Mouse (Mus musculus): ENCODE results near the gene Zfp277.

Zfp277 gene

DNA sequence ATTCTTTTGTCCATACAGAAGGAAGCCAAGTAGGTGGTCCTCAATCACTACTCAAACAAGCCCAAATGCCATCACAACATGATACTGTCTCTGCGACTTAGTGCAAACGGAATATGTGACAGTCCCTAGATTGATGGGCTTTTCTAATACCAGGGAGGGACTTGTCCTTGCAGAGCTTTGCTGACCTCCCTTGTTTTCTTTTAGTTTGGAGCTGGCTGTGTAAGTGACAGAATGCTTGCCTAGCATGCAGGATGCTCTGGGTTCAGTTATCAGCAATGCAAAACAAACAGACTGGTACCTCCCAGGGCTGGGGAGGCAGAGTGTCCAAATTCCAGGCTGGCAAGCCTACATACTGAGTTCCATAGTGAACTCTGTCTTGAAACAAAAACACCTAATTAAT, 7.7 kb downstream of the Zfp277 start:
- no peak for DNase-seq (ENCODE audit: low spot score)

DNA sequence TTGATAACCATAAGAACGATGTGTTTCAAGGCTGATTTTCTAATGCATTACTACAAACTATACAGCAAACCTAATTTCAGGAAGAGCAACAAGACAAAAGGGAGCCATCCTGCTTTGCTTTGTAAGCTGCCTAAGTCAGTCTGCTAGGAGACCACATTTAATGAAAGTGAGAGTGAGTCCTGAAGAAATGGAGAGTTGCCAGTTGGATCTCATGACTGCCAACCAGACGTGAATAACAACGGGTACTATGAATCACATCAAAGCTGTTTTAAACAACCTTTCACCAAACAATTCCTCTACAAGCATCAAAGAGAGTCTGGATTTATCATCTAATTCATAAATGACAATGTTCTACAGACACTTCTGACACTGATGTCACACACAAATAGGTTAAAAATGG, 11.6 kb downstream of the Zfp277 start:
- DNase-seq (ENCODE audit: low spot score): no peak

DNA sequence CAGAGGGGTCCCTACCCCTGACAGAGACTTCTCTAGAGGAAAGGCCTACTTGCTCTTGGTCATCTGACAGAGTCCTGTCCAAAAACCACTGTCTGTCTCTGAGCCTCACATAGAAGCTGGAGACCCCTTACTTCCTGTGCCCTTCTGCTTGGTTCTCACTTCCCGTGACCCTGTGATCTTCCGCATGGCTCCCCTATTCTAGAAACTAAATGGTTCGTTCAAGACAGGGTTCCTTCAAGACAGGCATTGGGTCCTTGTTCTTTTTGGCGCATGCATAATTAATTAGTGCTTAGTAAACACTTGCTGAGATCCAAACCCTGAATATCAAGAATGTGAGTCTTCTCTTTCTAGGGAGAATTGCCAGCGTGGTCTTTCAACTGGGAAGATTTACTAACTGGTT, 14.6 kb downstream of the Zfp277 start:
- no peak for DNase-seq (ENCODE audit: low spot score)

DNA sequence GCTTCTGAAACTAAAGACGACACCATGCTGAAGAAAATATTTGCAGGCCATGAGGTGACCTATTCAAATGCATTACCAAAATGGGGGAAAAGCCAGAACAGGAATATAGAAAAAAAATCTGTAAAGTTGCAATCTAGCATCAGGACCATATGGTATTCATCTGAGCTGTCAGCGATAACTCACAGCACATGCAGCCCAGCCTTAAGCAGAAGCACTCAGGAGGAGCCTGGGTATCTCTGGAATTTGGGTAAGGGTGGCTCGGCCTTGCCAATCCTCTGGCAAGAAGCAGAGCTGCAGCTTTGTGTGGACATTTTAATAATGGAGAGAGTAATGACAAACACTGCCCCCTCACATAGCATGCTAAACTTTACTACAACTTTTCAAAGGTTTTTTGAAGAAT, 15.7 kb downstream of the Zfp277 start:
- no peak for DNase-seq (ENCODE audit: low spot score)

DNA sequence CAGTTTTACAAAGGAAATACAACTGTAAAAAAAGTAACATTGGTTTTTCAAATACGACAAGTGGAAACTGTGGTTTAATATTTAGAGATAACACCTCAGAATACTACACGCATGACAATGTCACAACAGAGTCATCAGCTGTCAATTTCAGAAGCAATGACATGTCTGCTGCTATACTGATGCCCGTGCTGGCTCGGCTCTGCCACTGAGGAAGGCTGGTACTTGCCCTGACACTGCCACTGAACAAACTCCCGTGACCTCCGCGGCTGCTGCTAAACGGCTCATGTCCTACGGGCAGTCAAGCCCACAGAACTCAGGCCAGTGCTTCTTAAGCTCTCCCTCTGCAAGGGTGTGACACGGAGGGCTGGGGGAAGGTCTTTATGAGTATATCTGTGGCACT, 18.1 kb downstream of the Zfp277 start:
- no peak for DNase-seq (ENCODE audit: low spot score)

DNA sequence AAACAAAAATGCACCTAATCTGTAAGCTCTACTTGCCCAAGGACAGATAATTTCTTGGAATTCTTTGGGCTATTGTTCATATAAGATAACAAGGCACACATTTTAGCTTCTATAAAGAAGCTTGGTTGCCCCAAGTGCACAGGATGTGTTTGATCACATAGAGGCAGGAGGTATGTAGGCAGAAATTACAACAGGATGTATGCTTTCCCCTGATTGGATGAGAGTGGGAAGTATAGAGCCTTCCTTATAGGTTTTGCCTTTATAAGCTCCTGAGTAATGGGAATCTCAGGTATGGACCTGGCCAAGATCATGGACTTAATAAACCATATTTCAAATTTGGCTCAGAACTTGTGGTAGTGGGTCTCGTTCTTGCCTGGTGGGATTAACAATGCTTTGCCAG, 20.7 kb downstream of the Zfp277 start:
- no peak for DNase-seq (ENCODE audit: low spot score)

DNA sequence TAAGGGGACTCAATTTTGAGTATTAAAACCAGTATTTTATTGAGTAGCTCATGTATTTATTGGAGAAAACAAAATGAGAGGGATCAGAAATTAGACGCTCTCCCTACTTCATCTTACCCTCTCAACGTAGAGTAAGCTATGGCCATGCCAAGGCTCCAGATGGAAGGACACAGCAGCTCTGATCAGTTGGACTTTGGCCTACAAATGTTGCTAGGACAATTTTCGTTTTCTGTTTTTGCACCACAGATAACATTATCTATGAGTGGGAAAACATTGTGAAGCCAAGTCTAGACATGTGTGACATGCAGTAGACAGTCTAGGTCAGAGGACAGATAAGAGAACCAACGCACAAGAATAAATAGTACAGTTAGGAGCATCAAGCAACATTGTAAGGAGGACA, 28.4 kb downstream of the Zfp277 start:
- no peak for DNase-seq (ENCODE audit: low spot score)

DNA sequence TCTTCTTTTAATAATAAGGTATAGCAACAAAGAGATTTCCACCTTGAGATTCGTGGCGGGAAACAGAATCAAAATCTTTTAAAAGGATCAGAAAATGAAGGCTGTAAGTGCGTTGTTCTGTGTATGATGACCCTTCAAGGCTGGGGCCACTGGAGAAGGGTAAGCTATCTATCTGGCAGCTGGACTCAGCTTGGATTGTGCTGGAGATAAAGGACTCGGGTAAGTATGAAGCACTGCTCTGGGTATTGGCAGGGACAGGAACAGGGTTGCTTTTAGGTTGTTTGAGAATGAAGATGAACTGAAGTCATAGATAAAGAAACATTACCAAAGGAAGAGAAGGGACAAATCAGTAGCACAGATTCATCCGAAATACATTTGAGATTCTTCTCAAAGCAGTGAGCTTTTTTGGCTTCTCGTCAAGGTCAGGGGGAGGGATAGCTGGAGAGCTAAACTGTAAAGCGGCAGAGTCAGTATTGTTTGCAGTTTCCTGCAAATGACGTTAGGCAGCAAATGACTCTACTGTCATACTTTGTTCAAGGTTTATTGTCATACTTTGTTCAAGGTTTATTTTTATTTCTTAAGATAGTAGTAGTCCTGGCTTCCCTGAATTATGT, 30.3 kb downstream of the Zfp277 start:
- no peak for DNase-seq (ENCODE audit: low spot score)

DNA sequence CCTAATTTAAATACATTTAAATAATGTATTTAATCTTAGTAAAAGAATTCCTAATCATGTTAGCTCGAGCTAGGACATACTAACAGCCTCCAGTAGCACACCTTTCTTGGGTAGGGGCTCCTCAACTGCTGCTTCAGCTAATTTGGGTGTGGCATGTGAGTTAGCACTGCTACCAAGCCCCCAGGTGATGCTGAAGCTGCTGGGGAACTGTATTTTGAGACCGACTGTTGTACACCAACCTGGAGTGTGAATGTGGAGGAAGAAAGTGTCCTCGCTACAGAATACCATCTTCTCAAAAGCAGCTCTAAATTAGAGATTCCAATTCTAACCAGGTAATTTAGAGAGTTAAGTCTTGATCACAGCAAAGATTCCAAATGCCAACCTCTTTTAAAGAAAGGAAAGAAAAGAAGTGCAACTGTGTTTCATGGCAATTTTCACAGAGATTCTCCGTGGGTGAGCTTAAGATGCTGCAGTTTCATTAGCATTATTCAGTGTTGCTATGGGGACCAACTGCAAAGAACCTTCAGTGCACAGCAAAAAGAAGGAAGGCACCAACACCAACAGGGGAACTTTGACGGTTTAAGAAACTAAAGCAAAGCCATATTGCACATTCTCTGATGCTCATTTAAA, 30.9 kb downstream of the Zfp277 start:
- no peak for DNase-seq (ENCODE audit: low spot score)

DNA sequence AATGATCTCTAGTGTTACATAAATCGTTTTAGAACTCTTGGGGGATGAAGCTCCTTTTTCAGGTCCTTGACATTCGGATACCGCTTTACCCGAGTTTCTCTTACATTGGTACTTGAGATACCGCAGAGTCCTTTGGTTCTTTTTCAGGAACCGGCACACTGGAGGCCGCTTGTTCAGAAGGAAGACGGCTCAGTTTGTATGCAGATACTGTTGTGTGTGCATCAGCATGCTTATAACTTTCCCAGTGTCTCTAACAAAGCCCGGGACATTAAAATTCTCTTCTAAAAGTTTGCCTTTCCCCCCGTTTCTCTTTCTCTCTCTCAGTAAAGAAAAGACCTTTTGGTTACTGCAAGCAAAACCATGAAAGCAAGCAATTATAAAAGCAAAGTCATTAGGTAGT, 45.9 kb downstream of the Zfp277 start:
- DNase-seq (ENCODE audit: low spot score): no peak

DNA sequence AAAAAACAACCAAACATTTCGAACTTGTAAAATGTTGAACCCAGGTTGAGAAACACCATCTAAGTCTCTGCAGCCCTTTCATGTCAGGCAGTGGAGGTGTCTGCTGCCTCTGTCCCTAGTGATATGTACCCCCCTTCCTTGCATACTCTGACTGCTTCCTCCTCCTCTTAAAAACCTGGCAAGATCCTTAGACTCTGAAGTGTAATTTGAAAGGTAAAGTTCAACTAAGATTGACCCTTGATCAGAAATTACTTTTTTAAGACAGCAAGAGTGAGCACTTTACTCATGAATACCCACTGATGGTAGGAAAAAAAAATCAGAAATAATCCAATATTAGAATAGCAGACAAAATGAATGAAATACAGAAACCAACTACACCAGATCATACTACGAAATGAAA, 46.3 kb downstream of the Zfp277 start:
- no peak for DNase-seq (ENCODE audit: low spot score)

DNA sequence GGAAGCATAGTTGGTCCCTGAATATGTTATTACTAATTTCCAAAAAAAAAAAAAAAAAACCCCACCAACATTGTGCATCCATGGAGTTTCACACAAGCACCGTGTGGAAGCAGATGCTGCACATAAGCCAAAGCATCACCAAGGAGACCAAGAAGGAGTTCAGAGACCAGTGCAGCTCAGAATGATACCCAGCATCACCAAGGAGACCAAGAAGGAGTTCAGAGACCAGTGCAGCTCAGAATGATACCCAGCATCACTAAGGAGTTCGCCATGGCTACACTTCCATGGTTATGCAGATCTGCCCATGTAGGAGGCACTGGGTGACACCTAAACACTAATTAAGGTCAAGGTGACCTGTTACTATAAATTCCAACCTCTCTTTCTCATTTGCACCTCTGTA, 46.8 kb downstream of the Zfp277 start:
- no peak for DNase-seq (ENCODE audit: low spot score)

DNA sequence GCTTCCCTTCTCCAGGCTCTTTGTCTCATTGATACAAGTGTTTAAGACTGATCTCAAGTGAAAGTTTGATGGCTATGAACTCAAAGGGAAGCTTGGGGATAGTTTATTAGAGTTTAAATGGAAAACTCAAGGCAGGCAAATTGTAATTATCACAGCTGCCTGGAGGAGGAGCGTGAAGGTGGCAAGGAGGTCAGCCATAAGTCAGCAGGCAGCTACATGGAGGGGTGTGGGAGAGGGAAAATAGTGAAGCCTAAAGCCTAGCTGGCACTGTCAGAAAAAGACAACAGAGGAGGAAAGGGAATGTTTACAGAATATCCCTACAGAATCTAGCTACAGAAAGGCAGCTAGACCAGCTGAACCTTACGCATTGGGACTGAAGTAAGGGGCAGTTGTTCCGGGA, 52.8 kb downstream of the Zfp277 start:
- DNase-seq (ENCODE audit: low spot score): no peak

DNA sequence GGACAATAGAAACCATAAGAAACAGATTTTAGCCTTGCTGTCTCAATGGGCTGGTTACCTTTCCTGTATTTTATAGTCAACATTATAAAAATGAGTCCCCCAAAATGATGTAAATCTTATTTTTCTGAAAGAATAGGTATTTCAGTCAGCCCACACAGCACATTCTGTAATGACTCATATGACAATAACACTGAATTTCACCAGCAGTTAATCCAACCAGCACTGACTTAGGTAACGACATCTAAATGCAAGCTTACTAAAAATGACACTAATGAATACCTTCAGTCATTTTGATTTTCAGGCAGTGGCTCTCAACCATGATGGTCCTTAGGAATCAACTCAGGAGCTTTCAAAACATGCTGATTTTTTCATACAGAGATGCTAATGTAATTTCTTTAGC, 54.4 kb downstream of the Zfp277 start:
- no peak for DNase-seq (ENCODE audit: low spot score)

DNA sequence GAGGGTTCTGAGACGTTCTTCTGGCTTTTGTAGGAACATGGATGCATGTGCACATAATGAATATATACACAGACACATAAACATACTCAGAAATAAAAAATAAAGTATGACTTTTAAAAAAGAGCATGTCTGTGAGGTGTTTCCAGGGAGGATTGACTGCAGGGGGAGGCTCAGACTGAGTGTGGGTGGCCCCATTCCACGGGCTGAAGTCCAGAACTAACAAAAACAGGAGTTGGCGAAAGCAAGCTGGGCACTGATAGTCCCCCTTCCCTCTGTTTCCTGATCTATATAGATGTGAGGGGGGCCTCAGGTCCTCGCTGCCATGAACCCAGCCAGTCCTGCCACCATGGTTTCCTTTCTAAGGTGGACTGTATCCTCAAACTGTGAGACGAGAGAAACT, 57.9 kb downstream of the Zfp277 start:
- DNase-seq (ENCODE audit: low spot score): no peak

DNA sequence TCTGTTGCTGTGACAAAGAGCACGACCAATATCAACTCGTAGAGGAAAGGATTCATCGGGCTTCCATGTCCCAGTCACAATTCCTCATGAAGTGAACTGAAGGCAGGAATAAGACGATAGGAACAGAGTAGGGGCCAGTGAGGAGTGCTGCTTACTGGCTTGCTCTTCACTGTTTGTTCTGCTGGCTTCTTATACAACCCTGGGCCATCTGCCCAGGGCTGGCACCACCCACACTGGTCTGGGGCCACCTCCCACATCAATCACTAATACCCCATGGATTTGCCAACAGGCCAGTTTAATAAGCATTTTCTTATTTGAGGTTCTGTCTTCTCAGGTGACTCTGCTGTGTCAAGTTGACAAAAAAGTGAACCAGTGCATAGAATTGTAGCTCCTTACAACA, 60.4 kb downstream of the Zfp277 start:
- DNase-seq (ENCODE audit: low spot score): no peak

DNA sequence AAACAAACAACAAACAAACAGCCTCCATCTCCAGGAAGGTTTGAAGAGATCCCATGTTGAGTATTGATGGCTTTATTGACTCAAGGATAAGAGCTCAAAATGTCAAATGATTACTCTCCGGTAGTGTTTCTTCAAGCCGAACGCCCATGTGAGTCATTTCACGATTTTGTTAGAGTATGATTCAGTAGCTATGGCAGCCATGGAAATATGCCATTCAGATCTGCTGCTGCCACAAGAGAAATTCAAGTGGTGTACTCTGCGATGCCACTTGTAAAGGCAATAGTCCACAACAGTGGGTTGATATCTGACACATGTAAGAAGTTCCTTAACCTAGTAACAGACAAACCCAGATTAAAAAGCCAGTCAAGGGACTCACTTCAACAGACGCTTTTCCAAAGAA, 62.0 kb downstream of the Zfp277 start:
- no peak for DNase-seq (ENCODE audit: low spot score)

DNA sequence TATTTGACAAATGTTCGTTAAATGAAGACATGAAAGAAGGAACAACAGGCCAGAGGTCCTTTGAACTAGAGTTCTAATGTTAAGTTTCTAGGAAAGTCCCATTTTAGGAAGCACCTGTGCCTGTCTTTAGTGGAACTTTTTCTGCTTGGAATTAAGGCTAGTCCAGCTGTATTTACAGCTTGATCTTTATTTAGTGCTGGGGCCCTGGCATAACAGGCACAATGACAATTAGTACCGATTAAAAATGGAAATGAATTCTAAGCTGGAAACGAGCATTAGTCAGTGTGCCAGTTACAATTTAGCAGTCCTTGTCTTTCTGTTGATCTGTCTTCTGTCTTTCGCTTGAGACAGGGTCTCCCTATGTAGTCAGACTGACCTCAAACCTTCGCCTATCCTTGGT, 63.2 kb downstream of the Zfp277 start:
- no peak for DNase-seq (ENCODE audit: low spot score)

DNA sequence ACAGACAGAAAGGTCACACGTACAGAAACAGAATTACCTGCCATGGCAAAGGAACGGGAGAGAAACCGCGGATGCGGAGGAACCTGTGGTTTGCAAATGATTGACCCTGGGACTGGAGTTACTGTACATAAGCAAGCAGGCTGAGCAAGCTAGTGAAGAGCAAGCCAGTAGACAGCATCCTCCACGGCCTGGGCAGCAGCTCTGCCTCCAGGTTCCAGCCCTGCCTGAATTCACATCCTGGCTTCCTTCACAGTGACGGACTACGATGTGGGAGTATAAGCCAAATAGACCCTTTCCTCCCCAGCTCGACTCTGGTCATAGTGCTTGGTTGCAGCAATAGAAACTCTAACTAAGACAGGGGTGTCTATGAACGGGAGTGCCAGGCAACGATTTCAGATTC, 63.9 kb downstream of the Zfp277 start:
- DNase-seq (ENCODE audit: low spot score): no peak

DNA sequence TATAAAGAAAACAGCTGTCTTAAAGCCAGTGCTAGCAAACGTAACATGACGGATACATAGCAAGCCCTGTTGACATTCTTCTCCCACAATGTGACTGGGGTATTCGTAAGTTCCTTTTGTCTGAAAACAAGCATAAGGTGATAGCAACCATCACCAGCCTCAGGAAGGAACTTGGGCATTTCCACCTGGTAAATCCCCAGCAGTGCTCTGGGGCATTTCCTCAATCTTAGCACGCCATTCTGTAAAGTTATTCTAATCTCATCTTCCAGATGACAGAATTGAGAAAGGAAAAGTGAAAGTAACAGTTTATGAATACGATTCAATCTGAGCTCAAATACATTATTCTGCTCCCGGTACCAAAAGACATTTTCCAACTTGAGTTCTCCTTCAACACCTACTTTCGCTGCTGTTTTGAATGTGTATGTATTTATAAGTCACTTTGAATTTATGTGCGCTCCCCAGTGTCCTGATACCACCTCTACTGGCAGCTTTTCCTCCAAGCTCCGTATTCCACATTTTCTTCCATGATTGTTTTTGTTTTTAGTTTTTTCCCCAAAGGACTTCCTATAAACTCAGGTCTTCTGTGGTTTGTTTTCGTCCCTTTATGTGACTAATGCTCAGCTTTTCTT, 64.4 kb downstream of the Zfp277 start:
- DNase-seq (ENCODE audit: low spot score): no peak

DNA sequence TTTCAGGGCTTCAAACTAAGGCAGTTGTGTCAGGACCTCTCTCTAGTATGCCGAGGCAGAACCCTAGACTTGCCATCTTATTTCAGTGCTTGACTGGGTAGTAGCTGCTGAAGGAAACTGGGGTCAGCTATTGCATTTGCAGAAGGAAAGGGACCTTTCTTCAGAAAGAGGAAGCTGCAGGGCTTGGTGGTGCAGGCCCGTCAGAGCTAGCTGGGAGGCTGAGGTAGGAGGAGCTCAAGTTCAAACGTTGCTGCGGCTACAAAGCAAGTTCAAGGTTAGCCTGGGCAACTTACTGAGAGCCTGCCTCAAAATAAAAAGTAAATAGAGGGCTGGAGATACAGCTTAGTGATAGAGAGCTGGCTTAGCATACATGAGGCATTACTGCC, 66.2 kb downstream of the Zfp277 start:
- no peak for DNase-seq (ENCODE audit: low spot score)

DNA sequence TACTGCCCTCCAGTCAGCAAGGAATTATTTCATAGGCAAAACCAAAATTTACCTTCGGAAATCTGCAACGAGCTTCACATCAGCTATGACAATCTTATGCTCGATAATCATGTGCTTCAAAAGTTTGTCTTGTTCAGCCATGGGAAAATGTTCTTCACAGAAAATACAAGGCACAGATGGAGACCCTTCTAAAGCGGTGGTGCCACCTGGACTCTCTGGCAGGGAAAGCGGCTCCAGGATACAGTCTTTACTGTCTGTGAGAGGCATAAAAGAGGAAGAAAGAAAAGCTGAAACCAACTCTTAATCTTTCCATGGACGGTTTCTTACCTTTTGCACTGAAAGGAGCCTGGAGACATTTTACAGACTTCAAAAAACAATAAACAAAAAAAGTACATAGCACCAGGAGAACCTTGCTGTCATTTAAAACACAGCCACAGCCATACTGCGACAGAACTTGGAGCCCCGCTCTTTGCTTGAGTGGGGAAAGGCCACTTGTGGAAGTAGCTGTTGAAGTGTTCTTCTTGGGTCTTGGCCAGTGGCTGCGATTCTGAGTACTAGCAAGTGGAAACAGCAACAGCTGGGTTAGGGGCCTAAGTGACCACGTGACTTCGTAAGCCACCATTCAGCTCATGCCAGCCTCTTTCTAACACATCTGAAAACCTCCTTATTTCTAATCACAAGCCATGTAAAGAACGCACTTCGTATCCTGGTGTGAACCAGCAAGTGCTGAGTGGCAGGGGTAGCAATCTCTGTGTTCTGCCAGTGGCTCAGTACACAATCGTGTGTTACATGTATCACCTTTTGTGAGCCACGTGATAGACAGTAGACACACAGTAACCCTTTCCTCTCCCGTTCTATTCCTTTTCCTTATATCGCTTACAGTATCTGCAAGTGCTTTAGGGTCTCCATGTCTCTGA, 66.8 kb downstream of the Zfp277 start:
- no peak for DNase-seq (ENCODE audit: low spot score)

DNA sequence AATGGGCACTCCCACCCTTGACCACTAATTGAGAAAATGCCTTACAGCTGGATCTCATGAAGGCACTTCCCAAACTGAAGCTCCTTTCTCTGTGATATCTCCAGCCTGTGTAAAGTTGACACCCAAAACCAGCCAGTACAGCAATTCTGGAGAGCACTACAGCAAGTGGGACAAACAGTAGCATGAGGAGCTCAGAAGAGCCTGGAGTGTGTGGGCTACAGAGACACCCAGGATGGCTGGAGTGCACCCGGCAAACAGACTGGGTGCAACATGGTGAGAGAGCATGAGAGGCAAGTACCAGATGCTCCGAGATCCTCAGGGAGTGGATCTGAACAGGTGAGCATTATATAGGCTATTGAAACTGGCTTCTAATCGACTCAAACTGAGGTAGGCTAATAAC, 93.8 kb downstream of the Zfp277 start:
- no peak for DNase-seq (ENCODE audit: low spot score)
